Mouse (Mus musculus) cortical plate, adult 2 months (tissue): Measurements from ENCODE around the gene F12.

ENCODE experiments used
- CTCF ChIP-seq: fragments of 200-500 bp; IDR thresholded peaks from 2 replicates; pipeline ENCODE4 v1.5.1; 2011; ENCODE audit warnings: mild to moderate bottlenecking, control low read depth, low read length; ENCODE audit not compliant: insufficient read depth; ENCODE audit errors: extremely low read depth
- POLR2A ChIP-seq: fragments of 200-500 bp; IDR thresholded peaks from 2 replicates; pipeline ENCODE4 v1.6.1; 2011; ENCODE audit warnings: mild to moderate bottlenecking, low read length, control low read depth; ENCODE audit not compliant: insufficient read depth; ENCODE audit errors: extremely low read depth

DNA sequence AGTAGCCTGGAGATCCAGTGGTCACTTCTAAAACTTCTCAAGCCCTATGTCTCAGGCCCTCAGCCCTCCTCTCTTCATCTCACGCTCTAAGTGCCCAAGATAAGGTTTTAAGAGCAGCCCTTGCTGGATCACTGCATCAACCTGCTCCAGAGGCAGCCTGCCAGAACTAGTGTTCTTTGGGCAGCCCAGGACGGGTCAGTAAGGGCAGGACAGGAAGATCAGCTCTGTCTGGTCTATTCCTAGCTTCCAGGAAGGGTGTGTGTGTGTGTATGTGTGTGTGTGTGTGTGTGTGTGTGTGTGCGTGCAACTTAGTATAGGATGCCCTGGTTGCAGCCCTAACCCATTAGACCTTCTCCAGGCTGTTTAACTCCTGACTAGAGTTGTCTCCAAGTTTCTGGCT is 56.4 kb downstream of the F12 start:
- no peak for TF ChIP-seq POLR2A
- TF ChIP-seq CTCF: no peak
